Mouse (Mus musculus) right cerebral cortex, adult 2 months (tissue): Measurements from ENCODE around the gene Cox10.

ENCODE experiments used
- DNase-seq, 2 experiments: peaks; one replicate each; pipeline ENCODE4 v3.0.0; 2021 to 2022; ENCODE audit warnings: low spot score in 2 of 2

Gene Cox10

GRCm38 (mm10) chr11:63953887-63954286, 125.4 kb downstream of the Cox10 start:
- DNase-seq: no peak

DNA sequence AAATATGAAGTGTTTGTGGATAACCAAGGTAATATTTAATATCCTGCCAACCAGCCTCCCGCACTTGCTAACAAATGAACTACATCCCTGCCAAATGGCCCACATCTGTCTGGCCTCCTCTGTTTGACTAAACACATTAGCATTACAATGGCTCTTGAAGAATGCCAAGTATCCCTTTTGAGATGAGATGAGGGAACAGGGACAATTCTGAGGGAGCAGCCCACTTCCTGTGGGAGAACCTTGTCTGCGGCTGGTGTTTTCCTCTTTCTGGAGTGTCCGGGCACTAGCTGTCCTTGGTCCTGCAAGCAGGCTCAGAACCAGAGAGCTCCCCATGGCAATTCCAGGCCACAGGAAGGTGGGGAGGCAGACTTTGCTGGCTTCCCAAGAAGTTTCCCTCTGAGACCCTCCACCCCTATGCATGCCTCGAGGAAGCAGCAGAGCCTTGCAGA, 126.5 kb downstream of the Cox10 start:
- no peak for DNase-seq

GRCm38 (mm10) chr11:63951831-63952631, 127.2 kb downstream of the Cox10 start:
- DNase-seq: peak in 1 of 2 experiments; percentile 23

DNA sequence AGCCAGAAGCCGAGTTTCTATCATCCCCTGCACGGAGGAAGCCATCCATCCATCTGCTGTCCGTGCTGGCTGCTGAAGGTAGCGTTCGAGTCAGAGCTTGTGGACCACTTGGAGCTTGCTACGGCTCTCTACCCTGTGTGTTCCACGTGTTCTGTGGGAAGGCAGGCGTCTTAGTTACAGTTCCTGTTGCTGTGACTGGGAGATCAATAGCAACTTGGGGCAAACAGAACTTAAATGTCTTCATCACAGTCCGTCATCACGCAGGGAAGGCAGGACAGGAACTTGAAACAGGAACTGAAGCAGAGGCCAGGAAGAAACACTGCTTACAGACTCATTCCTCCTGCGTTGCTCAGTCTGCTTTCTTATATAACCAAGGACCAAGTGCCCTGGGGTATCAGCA, 130.9 kb downstream of the Cox10 start:
- DNase-seq: no peak

- no peak for DNase-seq
Measured at GRCm38 (mm10) chr11:63947024-63947423, 132.2 kb downstream of the Cox10 start.

DNA sequence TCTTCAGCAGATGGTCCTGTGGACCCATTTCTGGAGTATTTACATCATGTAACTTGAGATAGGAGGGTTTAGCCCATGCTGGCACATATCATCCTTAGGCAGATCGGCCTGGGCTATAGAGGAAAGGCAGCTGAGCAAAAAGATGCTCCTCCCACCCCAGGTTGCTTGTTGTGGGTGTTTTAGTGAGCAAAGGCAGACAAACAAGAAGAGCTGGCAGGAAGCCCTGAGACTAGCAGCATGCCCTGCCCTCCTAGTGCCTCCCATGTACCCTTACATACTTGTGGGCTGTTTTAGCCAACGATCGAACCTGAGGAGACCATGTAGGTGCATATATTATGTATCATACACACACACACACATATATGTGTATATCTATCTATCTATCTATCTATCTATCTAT, 135.3 kb downstream of the Cox10 start:
- no peak for DNase-seq

DNA sequence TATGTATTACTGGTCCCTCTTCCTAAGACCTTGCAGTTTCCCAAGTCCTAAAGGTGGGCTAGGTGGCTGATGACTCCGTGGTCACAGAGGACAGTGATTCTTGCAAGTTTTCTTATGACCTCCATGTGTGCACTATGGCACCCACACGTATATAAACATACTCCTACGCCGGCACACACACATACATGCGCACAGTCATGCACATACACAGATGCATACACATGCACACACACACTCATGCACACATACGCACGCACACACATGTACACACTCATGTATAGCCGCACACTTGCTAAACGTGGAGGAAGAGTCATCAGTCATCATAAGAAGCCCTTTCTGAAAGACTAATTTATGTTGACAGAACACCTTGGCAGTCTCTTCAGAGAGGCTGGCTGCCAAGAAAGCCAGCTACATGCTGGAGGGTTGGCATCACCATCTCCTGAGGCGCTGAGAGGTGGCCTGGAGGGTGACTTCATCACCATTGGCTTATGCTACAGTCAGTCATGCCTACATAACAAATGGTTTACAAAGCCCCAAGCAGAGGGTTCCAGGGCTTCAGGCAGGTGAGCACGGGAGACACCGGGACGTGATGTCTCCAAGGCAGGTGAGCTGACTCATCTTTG, 135.9 kb downstream of the Cox10 start:
- no peak for DNase-seq

DNA sequence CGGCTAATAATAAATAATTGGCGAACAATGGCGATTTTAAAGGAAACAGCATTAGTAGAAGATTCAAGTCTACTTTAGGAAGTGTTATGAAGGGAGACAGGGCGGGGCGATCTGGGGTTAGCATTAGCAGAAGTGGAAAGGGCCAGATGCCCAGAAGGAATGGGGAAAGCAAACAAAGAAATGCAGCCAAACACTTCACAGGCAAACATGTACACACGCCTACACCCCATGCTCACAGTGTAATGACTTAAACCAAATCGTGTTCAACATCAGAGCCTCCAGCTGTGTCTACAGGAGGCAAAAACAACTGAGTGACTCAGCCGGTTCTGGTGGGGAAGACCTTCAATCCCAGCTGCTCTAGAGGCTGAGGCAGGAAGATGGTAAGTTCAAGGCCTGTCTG, 137.1 kb downstream of the Cox10 start:
- no peak for DNase-seq

- DNase-seq: no peak
Measured at GRCm38 (mm10) chr11:63936641-63937040, 142.6 kb downstream of the Cox10 start.

GRCm38 (mm10) chr11:63926901-63927300, 152.4 kb downstream of the Cox10 start:
- no peak for DNase-seq

GRCm38 (mm10) chr11:63925161-63925582, 154.1 kb downstream of the Cox10 start:
- peak; percentile 67 to 74 for DNase-seq

DNA sequence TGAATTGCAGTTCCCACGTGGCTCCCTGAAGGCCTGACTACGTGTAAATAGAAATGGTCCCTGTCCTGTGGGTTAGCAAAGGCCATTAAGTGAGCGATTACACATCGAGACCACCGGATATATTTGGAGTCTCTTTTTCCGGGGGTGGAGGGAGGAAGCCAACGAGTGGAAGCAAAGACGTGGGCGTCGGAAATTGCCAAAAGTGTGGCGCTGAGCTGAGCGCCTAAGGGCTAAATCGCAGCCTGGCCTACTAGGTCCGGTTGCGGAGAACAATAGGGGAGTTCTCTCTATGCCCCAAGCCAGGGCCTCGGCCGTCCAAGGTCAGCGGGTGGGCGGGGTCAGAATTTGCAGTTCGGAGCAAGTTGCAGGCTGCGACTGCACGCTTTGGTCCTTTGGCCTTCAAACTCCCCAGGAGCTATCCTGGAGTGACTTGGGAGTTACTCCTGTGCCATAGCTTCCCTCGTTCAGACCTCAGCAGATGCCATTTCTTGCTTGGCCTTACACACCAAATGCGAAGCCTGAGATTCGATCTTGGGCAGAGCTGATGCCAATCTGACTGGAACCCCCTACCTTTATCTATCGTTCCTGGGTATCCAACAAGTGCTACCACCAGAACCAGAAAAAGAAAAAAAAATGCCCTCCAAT, 154.9 kb downstream of the Cox10 start:
- no peak for DNase-seq

DNA sequence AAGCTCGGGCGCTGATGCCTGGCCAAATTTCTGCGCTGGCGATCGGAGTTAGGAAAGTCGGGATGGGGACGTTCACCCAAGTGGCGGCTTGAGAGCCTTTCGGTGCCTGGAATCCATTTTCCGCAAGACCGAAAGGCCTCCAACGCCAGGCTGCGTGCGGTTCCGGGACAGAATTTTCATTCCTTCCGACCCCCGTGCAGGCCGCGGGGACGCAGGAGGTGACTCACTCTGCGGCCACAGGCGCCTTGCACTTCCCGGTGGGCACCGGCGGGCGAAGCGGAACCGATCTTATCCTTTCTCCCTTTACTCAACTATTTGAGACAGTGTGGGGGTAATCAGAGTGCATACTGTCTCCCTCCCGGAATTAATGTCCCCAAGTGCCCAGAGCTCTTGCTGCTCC, 155.9 kb downstream of the Cox10 start:
- no peak for DNase-seq

DNA sequence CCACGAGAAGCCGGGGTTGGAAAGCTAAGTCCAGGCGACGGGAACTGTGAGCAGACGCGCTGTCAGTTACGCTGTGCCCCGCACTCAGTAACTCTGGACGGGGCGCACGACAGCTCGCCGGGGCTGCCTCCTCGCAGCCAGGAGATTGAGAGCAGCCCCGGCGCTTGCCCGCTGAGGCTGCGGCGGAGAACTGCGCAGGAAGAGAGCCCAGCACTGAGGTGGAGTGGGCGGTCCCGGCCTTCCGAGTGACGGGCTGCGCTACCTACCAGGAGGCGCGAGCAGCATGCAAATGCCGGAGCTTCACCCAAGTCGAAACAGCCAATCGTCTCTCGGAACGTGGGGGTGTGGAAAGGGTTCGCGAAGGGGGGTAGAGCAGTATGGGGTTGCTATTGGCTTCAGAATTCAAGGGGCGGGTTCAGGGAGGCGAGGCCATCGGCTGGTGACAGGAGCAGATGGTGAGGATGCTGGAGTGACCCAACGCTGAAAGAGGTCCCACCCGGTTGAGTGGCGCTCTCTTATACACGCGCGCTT, 157.1 kb downstream of the Cox10 start, which contains the start of gene Hs3st3b1:
Hs3st3b1 (minus strand) TSS at position 200 of the 531 bp plus-strand sequence.
- peak; percentile 82 to 84 for DNase-seq

DNA sequence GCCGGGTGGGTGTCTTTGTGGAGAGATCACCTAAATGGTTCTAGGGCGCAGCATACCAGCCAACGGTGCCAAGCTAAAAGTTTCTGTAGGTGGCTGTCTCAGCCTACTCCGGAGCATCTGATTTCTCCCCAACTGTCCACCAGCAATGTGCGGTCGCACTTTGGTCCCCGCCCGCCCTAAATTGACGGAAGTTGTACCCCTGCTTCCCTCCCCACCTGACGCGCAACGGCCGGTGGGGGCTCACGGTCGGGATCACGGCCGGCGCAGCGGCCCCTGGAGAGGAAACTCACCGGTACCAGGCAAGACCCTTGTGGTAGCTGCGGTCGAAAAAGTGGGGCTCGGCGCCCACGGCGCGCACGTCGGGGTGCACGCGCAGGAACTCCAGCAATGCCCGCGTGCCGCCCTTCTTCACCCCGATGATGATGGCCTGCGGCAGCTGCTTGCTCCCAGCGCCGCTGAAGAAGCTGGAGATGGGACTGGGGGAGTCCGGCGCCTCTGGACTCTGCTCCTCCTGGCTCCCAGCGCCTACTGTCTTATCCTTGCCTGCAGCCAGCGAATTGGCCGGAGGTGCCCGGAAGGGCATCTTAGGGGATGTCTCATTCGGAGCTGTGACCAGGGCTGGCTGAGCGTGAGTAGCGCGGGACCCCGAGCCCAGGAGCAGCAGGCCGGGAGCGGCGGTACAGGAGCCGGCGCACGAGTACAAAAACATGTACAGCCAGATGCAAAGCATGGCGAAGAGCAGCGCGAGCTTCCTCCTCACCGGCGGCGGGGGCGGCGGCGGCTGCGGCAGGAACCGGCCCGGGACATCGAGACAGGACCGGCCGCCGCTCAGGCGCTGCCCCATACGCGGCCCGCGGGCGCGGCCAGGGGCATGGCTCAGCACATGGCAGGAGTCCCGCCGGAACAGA, 158.0 kb downstream of the Cox10 start:
- no peak for DNase-seq

- peak; percentile 73 to 78 for DNase-seq
Measured at GRCm38 (mm10) chr11:63920531-63920930, 158.7 kb downstream of the Cox10 start.

GRCm38 (mm10) chr11:63919211-63920098, 159.8 kb downstream of the Cox10 start:
- no peak for DNase-seq

DNA sequence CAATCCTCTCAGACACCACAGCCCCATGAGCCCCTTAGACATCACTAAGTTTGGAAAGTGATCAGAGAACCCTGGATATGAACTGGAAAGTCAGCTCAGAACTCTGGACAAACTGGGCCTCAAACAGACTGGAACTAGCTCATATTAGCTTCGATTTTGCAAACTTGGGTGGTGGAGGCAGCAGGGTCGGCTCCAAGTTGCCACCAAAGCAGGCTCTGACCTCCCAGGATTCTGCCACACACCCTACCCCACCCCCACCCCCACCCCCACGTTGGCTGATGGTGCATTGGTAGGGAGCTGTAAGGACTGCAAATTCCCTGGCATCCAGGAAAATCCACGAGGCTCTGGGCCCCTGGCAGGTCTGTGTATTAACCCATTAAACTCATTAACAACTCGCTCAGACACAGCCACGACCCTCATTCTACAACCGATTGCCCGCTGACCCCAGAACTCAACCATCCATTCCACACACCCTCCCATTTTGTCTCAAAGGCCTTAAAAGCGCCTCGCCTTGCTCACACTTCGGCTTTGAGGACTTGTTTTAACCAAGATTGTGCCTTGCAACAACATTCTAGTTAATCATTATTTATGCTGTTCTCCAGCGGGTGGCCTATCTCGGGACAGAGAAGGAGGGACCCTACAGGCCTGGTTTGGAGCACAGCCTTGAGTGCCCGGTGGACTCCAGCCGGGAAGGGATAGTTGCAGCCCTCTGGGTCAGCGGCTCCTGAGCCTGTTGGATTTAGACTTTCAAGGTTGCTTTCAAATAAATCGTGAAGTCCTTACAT, 160.8 kb downstream of the Cox10 start:
- DNase-seq: no peak

DNA sequence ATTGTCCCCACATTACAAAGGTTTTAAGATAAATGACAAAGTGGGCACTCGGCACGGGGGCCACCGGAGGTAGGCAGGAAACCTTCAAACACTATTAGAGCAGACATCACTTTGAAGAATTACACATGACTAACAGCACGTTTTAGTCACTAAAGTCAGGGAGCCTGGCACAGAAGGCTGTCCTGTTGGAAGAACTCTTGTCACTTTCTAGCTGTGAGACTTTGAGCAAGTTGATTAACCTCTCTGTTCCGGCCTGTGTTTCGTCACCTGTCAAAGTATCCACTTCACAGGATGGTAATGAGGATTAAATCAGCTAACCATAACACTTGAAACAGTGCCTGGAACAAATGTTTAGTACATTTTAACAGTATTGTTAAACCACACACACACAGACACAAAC, 161.7 kb downstream of the Cox10 start:
- no peak for DNase-seq
